In genomic region chr13:116308933-116309583, GRCm38 (mm10) we compare ENCODE assay signal across 8 mouse cellular contexts. TPM values are rescaled to one million over a fixed set of nuclear protein-coding genes. Genes with fewer than 3 reads are reported as not detected.
DNase-seq lines count a peak whose midpoint lies in the region; ATAC-seq lines count a peak whose summit lies in the region.

No protein-coding gene starts in this region.

- WGBS in heart, embryonic 16.5 days, result under 1% methylated on average over 18 of the region's 18 CpGs
- WGBS in embryonic facial prominence, embryonic 12.5 days, result 0% methylated on average over 18 of the region's 18 CpGs
- WGBS in intestine, embryonic 16.5 days, result under 1% methylated on average over 18 of the region's 18 CpGs
- WGBS in neural tube, embryonic 11.5 days, result under 1% methylated on average over 18 of the region's 18 CpGs

- no peak for DNase-seq in heart, adult 8-10 months (ENCODE audit: low spot score)
- peak; percentile 43 for DNase-seq in neural tube, embryonic 11.5 days (ENCODE audit: low spot score)
- DNase-seq in adrenal gland, adult 8-10 months, result no peak
- no peak for DNase-seq in lung, postnatal 25 days (ENCODE audit: low spot score)
- no peak for DNase-seq in gastrocnemius, postnatal 25 days

- no peaks in the 10 kb centered on the region for H3K9me3 ChIP-seq in heart, embryonic 16.5 days (replicated peaks; ENCODE audit: control insufficient read depth, low read length)
- no peaks in the 10 kb centered on the region for H3K9me3 ChIP-seq in embryonic facial prominence, embryonic 12.5 days
- H3K9me3 ChIP-seq in intestine, embryonic 16.5 days (ENCODE audit: control insufficient read depth, low read length), result no peaks in the 10 kb centered on the region
- H3K9me3 ChIP-seq in neural tube, embryonic 11.5 days (ENCODE audit: control insufficient read depth, low read length), result no peaks in the 10 kb centered on the region

- peak overlapping the region; percentile 87 for H3K4me2 ChIP-seq in heart, embryonic 16.5 days (ENCODE audit: low read depth, low read length)
- peak overlapping the region; percentile 83 for H3K4me2 ChIP-seq in embryonic facial prominence, embryonic 12.5 days (replicated peaks)
- peak overlapping the region; percentile 99 for H3K4me2 ChIP-seq in intestine, embryonic 16.5 days (ENCODE audit: low read depth, low read length)
- H3K4me2 ChIP-seq in neural tube, embryonic 11.5 days (ENCODE audit: low read depth), result peak overlapping the region; percentile 91

- 0 out of 2 replicates have a peak, but pooled peaks have one; percentile 8 for ATAC-seq in heart, embryonic 16.5 days (replicated peaks; ENCODE audit: extremely low read depth, insufficient read depth, low FRiP score)
- no peak for ATAC-seq in embryonic facial prominence, embryonic 12.5 days (ENCODE audit: insufficient number of reproducible peaks, insufficient read depth, low FRiP score, low TSS enrichment)
- peak; percentile 39; the same call in 1 of the 2 replicates for ATAC-seq in intestine, embryonic 16.5 days
- peak; percentile 24 for ATAC-seq in neural tube, embryonic 11.5 days (ENCODE audit: insufficient read depth, low FRiP score, low TSS enrichment)

- H3K36me3 ChIP-seq in heart, embryonic 16.5 days (ENCODE audit: control insufficient read depth, insufficient read depth), result no peaks in the 10 kb centered on the region
- H3K36me3 ChIP-seq in embryonic facial prominence, embryonic 12.5 days, result no peaks in the 10 kb centered on the region
- no peaks in the 10 kb centered on the region for H3K36me3 ChIP-seq in intestine, embryonic 16.5 days (ENCODE audit: control insufficient read depth, insufficient read depth, low read length)
- H3K36me3 ChIP-seq in neural tube, embryonic 11.5 days (ENCODE audit: control insufficient read depth, insufficient read depth, low read length), result no peaks in the 10 kb centered on the region

- peaks cover 73% of the 10 kb centered on the region for H3K27me3 ChIP-seq in heart, embryonic 16.5 days (ENCODE audit: control insufficient read depth, insufficient read depth, low read length)
- peaks cover 59% of the 10 kb centered on the region for H3K27me3 ChIP-seq in embryonic facial prominence, embryonic 12.5 days
- H3K27me3 ChIP-seq in intestine, embryonic 16.5 days (replicated peaks; ENCODE audit: control insufficient read depth, insufficient read depth, low read length), result peaks cover 64% of the 10 kb centered on the region
- H3K27me3 ChIP-seq in neural tube, embryonic 11.5 days (ENCODE audit: control insufficient read depth, insufficient read depth, low read length), result peaks cover 84% of the 10 kb centered on the region

- peaks cover 3% of the 10 kb centered on the region; the same call in 1 of the 2 replicates for H3K4me1 ChIP-seq in heart, embryonic 16.5 days (ENCODE audit: control insufficient read depth, insufficient read depth, low read length)
- H3K4me1 ChIP-seq in embryonic facial prominence, embryonic 12.5 days, result peaks cover 4% of the 10 kb centered on the region; the same call in 1 of the 2 replicates
- no peaks in the 10 kb centered on the region for H3K4me1 ChIP-seq in intestine, embryonic 16.5 days (ENCODE audit: control insufficient read depth, insufficient read depth, low read length)
- no peaks in the 10 kb centered on the region for H3K4me1 ChIP-seq in neural tube, embryonic 11.5 days (ENCODE audit: control insufficient read depth, insufficient read depth, low read length)

- no peak overlapping the region for H3K27ac ChIP-seq in heart, embryonic 16.5 days (ENCODE audit: low read length)
- H3K27ac ChIP-seq in embryonic facial prominence, embryonic 12.5 days, result peak overlapping the region; percentile 57
- no peak overlapping the region for H3K27ac ChIP-seq in intestine, embryonic 16.5 days (ENCODE audit: low read length)
- peak overlapping the region; percentile 36 for H3K27ac ChIP-seq in neural tube, embryonic 11.5 days (ENCODE audit: low read depth, low read length)

- H3K9ac ChIP-seq in heart, embryonic 16.5 days (ENCODE audit: low read length), result peak overlapping the region; percentile 4; the same call in 1 of the 2 replicates
- peak overlapping the region; percentile 33; the same call in 1 of the 2 replicates for H3K9ac ChIP-seq in embryonic facial prominence, embryonic 12.5 days
- H3K9ac ChIP-seq in intestine, embryonic 16.5 days (ENCODE audit: low read depth, low read length), result peak overlapping the region; percentile 36; the same call in 1 of the 2 replicates
- peak overlapping the region; percentile 45 for H3K9ac ChIP-seq in neural tube, embryonic 11.5 days (ENCODE audit: low read length)

- H3K4me3 ChIP-seq in heart, embryonic 16.5 days (ENCODE audit: low read length), result peak overlapping the region; percentile 61
- peak overlapping the region; percentile 48 for H3K4me3 ChIP-seq in embryonic facial prominence, embryonic 12.5 days
- H3K4me3 ChIP-seq in intestine, embryonic 16.5 days (ENCODE audit: low read length), result peak overlapping the region; percentile 60
- peak overlapping the region; percentile 58 for H3K4me3 ChIP-seq in neural tube, embryonic 11.5 days (ENCODE audit: low read depth, low read length)

RNA-seq across cellular contexts. Expression of gene Isl1, which starts 0.4 kb away (rescaled TPM):
- 2.4 and 2.7 TPM in 2 replicates for polyA plus RNA-seq in heart, embryonic 16.5 days (2015; fragmentation: Nextera tagmentation; extraction: Ambion mirVana)
- under 1 TPM in 1 of 4 experiments, not detected in 3; 0.16 TPM for total RNA-seq in heart, adult 8-10 months (2022)
- 44.8 and 55.6 TPM in 2 replicates for polyA plus RNA-seq in embryonic facial prominence, embryonic 12.5 days (2016; fragmentation: Nextera tagmentation; extraction: Ambion mirVana)
- 4.9 and 6.7 TPM in 2 replicates for polyA plus RNA-seq in intestine, embryonic 16.5 days (2015; fragmentation: Nextera tagmentation; extraction: Ambion mirVana)
- polyA plus RNA-seq in neural tube, embryonic 11.5 days (2014; fragmentation: Nextera tagmentation; extraction: Ambion mirVana), result 111 and 136 TPM in 2 replicates
- 10 to 100 TPM in 1 of 4 experiments, 1 to 10 TPM in 3; 5.4 to 14.7 (median 7.7) TPM for total RNA-seq in adrenal gland, adult 8-10 months (2022)
- total RNA-seq in gastrocnemius, postnatal 25 days (2021), result not detected

Comparison
In these comparisons a context has a peak if more than half of its experiments do, and no peak if none do; other contexts are left out.
1. H3K27ac ChIP-seq: peak in embryonic facial prominence, embryonic 12.5 days (single experiment) and neural tube, embryonic 11.5 days (single experiment); none in heart, embryonic 16.5 days (single experiment) and intestine, embryonic 16.5 days (single experiment).
2. Peak in every context shown above with its lines, with median percentiles within 50 percentile points of each other: H3K4me2 ChIP-seq, H3K4me3 ChIP-seq and H3K9ac ChIP-seq.